Mouse (Mus musculus) heart, embryonic 13.5 days (tissue): ENCODE data around the gene Vwa3a. TPM values are rescaled to one million over a fixed set of nuclear protein-coding genes. Genes with fewer than 3 reads are reported as not detected.

Experiments used
- ATAC-seq: fragments of 200-750 bp; cut with Nextera tagmentation; 2 replicates; pipeline ENCODE4 v1.8.0; 2017; ENCODE audit warnings: moderate TSS enrichment; ENCODE audit not compliant: insufficient number of reproducible peaks, low FRiP score, low TSS enrichment; ENCODE audit errors: extremely low read depth
- H3K27ac ChIP-seq: fragments of 300-500 bp; sonication (generic); replicated peaks from 2 replicates; pipeline ENCODE4 v1.5.1; 2015; ENCODE audit warnings: moderate library complexity, mild to moderate bottlenecking, inconsistent platforms
- H3K27me3 ChIP-seq: fragments of 300-500 bp; sonication (generic); replicated peaks from 2 replicates; pipeline ENCODE4 v1.6.1; 2015; ENCODE audit warnings: mild to moderate bottlenecking, inconsistent platforms
- H3K36me3 ChIP-seq: fragments of 300-500 bp; sonication (generic); 2 replicates; pipeline ENCODE4 v1.6.1; 2015; ENCODE audit warnings: mild to moderate bottlenecking, inconsistent platforms
- H3K4me1 ChIP-seq: fragments of 300-500 bp; sonication (generic); 2 replicates; pipeline ENCODE4 v1.6.1; 2015; ENCODE audit warnings: inconsistent platforms
- H3K4me2 ChIP-seq: fragments of 300-500 bp; sonication (generic); 2 replicates; pipeline ENCODE4 v1.6.1; 2015; ENCODE audit warnings: inconsistent platforms, mild to moderate bottlenecking, moderate library complexity
- H3K4me3 ChIP-seq: fragments of 300-500 bp; sonication (generic); 2 replicates; pipeline ENCODE4 v1.5.1; 2015; ENCODE audit warnings: moderate library complexity, mild to moderate bottlenecking, inconsistent platforms
- H3K9ac ChIP-seq: fragments of 300-500 bp; sonication (generic); 2 replicates; pipeline ENCODE4 v1.6.1; 2015; ENCODE audit warnings: inconsistent platforms, mild to moderate bottlenecking, moderate library complexity
- H3K9me3 ChIP-seq: fragments of 300-500 bp; sonication (generic); 2 replicates; pipeline ENCODE4 v1.6.1; 2016; ENCODE audit warnings: inconsistent platforms
- WGBS: fragments of 180-500 bp; shearing (Covaris S2); methylation state at CpG from one replicate; pipeline ENCODE4 v1.1.7; 2015; ENCODE audit warnings: mixed read lengths; 5-methylcytosine and 5-hydroxymethylcytosine counted together
- polyA plus RNA-seq: library from polyadenylated mRNA; unstranded; fragments of >200 nt; fragmentation: Nextera tagmentation; extraction: Ambion mirVana; gene quantifications from 2 replicates; pipeline ENCODE4 v1.2.1, GENCODE M21; 2015

Gene Vwa3a
- polyA plus RNA-seq, 1 experiment from 2014 or later = 0.56 TPM

- WGBS = 76% methylated on average over 5 of the region's 5 CpGs
- no peaks in the 10 kb centered on the region for H3K36me3 ChIP-seq
- peak overlapping the region; percentile 45 for H3K27ac ChIP-seq
- H3K9ac ChIP-seq = no peak overlapping the region
- H3K4me2 ChIP-seq = no peak overlapping the region
- no peak for ATAC-seq
- H3K4me1 ChIP-seq = peaks cover 18% of the 10 kb centered on the region
- H3K4me3 ChIP-seq = no peak overlapping the region
- no peaks in the 10 kb centered on the region for H3K27me3 ChIP-seq
- H3K9me3 ChIP-seq = no peaks in the 10 kb centered on the region
These were observed 7.7 kb downstream of the Vwa3a start for GRCm38 (mm10) chr7:120746821-120747220.

GRCm38 (mm10) chr7:120748478-120748877 is 9.4 kb downstream of the Vwa3a start:
- H3K9ac ChIP-seq = no peak overlapping the region
- H3K4me3 ChIP-seq = no peak overlapping the region
- H3K27me3 ChIP-seq = no peaks in the 10 kb centered on the region
- H3K36me3 ChIP-seq = no peaks in the 10 kb centered on the region
- peaks cover 20% of the 10 kb centered on the region for H3K4me1 ChIP-seq
- H3K4me2 ChIP-seq = no peak overlapping the region
- no peak for ATAC-seq
- H3K9me3 ChIP-seq = no peaks in the 10 kb centered on the region
- H3K27ac ChIP-seq = no peak overlapping the region

GRCm38 (mm10) chr7:120751330-120751729 is 12.2 kb downstream of the Vwa3a start:
- H3K9me3 ChIP-seq = no peaks in the 10 kb centered on the region
- H3K9ac ChIP-seq = no peak overlapping the region
- no peaks in the 10 kb centered on the region for H3K27me3 ChIP-seq
- H3K27ac ChIP-seq = no peak overlapping the region
- no peak for ATAC-seq
- no peaks in the 10 kb centered on the region for H3K36me3 ChIP-seq
- peaks cover 5% of the 10 kb centered on the region for H3K4me1 ChIP-seq
- no peak overlapping the region for H3K4me2 ChIP-seq
- no peak overlapping the region for H3K4me3 ChIP-seq

DNA sequence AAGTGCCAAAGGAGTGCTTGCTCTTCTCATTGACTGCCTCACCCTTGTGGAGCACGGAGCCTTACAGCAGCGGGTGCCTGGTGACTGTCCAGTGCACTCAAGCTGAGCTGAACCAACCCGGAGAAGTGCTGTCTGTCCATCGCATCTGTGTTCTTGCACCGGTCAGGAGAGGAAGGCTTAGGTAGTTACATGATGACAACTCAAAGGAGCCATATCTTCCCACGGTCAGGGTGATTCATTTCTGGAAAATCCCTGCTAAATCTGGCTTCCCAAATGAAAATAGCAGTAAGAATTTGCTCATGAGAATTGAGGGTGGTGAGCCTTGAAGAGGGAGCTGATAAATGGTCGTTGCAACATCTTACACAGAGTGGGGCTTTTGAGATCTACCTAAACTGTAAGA is 12.8 kb downstream of the Vwa3a start:
- no peak overlapping the region for H3K27ac ChIP-seq
- 49% methylated on average over 7 of the region's 7 CpGs for WGBS
- H3K4me2 ChIP-seq = no peak overlapping the region
- H3K9ac ChIP-seq = no peak overlapping the region
- ATAC-seq = no peak
- no peaks in the 10 kb centered on the region for H3K27me3 ChIP-seq
- peaks cover 3% of the 10 kb centered on the region for H3K4me1 ChIP-seq
- no peaks in the 10 kb centered on the region for H3K36me3 ChIP-seq
- no peaks in the 10 kb centered on the region for H3K9me3 ChIP-seq
- H3K4me3 ChIP-seq = no peak overlapping the region

DNA sequence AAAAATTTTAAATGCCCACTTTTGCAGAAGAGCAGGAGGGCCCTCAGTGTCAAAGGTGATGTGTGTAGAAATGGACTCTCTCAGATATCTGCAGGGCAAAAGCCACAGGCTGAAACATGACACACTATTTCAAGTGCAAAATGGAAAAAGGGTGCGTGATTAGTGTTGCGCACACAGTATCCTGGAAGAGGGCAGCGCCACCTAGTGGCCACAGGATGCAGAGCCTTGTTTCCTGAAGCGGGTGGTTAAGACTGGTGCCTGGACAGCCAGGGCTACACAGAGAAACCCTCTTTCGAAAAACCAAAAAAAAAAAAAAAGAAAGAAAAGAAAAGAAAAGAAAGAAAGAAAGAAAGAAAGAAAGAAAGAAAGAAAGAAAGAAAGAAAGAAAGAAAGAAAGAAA is 15.6 kb downstream of the Vwa3a start:
- Histone ChIP-seq H3K4me2 (no peak overlapping the region), H3K27ac (no peak overlapping the region), H3K9ac (no peak overlapping the region), H3K27me3 (no peaks in the 10 kb centered on the region), H3K4me3 (no peak overlapping the region), H3K9me3 (no peaks in the 10 kb centered on the region), H3K4me1 (peaks cover 3% of the 10 kb centered on the region), H3K36me3 (no peaks in the 10 kb centered on the region)
- ATAC-seq = no peak
- 10% methylated on average over 5 of the region's 5 CpGs for WGBS

- H3K4me1 ChIP-seq = no peaks in the 10 kb centered on the region; the same call in 1 of the 2 replicates
- no peaks in the 10 kb centered on the region for H3K9me3 ChIP-seq
- H3K4me3 ChIP-seq = no peak overlapping the region
- no peaks in the 10 kb centered on the region for H3K36me3 ChIP-seq
- ATAC-seq = no peak
- no peak overlapping the region for H3K4me2 ChIP-seq
- WGBS = 5% methylated on average over 1 of the region's 1 CpGs
- H3K9ac ChIP-seq = no peak overlapping the region
- no peaks in the 10 kb centered on the region for H3K27me3 ChIP-seq
- no peak overlapping the region for H3K27ac ChIP-seq
These were observed 28.3 kb downstream of the Vwa3a start for GRCm38 (mm10) chr7:120767369-120767768.

DNA sequence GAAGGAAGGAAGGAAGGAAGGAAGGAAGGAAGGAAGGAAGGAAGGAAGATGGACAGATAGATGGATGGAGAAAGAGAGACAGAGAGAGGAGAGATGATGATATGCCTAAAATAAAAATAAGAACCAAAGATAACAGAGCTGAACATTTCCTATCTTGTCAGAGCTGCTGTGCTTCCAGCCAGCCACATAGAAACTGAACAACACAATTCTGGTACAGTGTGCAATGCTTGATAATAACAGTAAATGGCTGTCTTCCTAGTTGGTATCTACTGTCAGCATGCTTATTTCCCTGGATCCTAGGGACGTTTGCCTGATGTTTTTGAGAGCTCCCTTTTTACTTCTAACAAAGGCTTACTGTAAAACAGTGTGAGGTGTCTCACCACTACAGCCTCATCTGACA is 32.3 kb downstream of the Vwa3a start:
- H3K27me3 ChIP-seq = no peaks in the 10 kb centered on the region
- no peak for ATAC-seq
- no peak overlapping the region for H3K4me2 ChIP-seq
- no peak overlapping the region for H3K9ac ChIP-seq
- no peak overlapping the region for H3K27ac ChIP-seq
- H3K9me3 ChIP-seq = no peaks in the 10 kb centered on the region
- no peak overlapping the region for H3K4me3 ChIP-seq
- H3K4me1 ChIP-seq = no peaks in the 10 kb centered on the region; the same call in 1 of the 2 replicates
- no peaks in the 10 kb centered on the region for H3K36me3 ChIP-seq
- WGBS = 37% methylated on average over 1 of the region's 1 CpGs

GRCm38 (mm10) chr7:120778012-120778411 is 38.9 kb downstream of the Vwa3a start:
- no peaks in the 10 kb centered on the region for H3K4me1 ChIP-seq
- H3K27me3 ChIP-seq = no peaks in the 10 kb centered on the region
- H3K9me3 ChIP-seq = no peaks in the 10 kb centered on the region
- H3K27ac ChIP-seq = no peak overlapping the region
- H3K4me2 ChIP-seq = no peak overlapping the region
- no peak for ATAC-seq
- WGBS = 37% methylated on average over 2 of the region's 2 CpGs
- H3K9ac ChIP-seq = no peak overlapping the region
- no peak overlapping the region for H3K4me3 ChIP-seq
- no peaks in the 10 kb centered on the region for H3K36me3 ChIP-seq

DNA sequence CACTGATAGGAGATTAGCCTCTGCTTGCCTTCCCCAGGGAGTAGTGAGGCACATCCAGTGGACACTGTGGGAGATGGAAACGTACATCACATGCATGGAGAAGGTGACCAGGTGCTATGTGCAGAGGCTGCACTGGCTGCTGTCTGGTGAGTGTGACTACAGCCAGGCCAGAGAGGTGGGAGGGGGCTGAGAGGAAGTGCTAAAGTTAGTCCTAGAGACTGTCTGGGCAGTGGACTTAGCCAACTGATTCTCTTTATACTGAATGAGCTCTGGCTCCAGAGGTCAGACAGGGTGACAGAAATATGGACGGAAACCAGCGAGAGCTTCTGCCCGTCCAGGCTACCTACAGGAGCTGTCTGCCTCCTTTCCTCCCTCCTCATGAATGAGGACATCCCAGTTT is 56.4 kb downstream of the Vwa3a start:
- 0 out of 2 replicates have a peak, but pooled peaks cover 5% of the 10 kb centered on the region for H3K4me1 ChIP-seq
- H3K4me2 ChIP-seq = no peak overlapping the region
- H3K9me3 ChIP-seq = no peaks in the 10 kb centered on the region
- no peak overlapping the region for H3K27ac ChIP-seq
- 0 out of 2 replicates have a peak, but pooled peaks cover 5% of the 10 kb centered on the region for H3K27me3 ChIP-seq
- 57% methylated on average over 4 of the region's 4 CpGs for WGBS
- H3K9ac ChIP-seq = no peak overlapping the region
- H3K4me3 ChIP-seq = no peak overlapping the region
- H3K36me3 ChIP-seq = no peaks in the 10 kb centered on the region
- no peak for ATAC-seq

GRCm38 (mm10) chr7:120796369-120796768 is 57.3 kb downstream of the Vwa3a start:
- 43% methylated on average over 3 of the region's 3 CpGs for WGBS
- no peak for ATAC-seq
- H3K27me3 ChIP-seq = 0 out of 2 replicates have a peak, but pooled peaks cover 5% of the 10 kb centered on the region
- H3K9me3 ChIP-seq = no peaks in the 10 kb centered on the region
- no peak overlapping the region for H3K9ac ChIP-seq
- H3K4me3 ChIP-seq = no peak overlapping the region
- 0 out of 2 replicates have a peak, but pooled peaks cover 5% of the 10 kb centered on the region for H3K4me1 ChIP-seq
- H3K4me2 ChIP-seq = no peak overlapping the region
- H3K36me3 ChIP-seq = no peaks in the 10 kb centered on the region
- no peak overlapping the region for H3K27ac ChIP-seq

DNA sequence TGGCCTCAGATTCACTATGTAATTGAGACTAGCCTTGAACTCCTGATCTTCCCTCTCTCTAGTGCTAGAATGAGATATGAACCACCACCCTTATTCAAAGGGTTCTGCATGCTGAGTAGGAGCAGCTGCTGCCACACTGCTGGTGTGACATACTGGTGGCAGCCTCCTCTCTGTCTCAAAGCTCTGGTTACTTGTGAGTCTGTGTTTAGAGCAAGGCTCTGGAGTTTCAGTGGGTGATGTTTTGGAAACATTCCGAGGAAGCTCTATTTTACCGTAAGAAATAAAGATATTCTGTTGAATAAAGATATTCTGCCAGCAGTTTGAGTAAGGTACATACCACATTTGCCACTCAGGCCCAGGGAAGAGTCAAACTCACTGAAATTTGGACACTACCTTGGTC is 64.2 kb downstream of the Vwa3a start:
- no peaks in the 10 kb centered on the region for H3K9me3 ChIP-seq
- H3K4me2 ChIP-seq = no peak overlapping the region
- no peak overlapping the region for H3K9ac ChIP-seq
- H3K27me3 ChIP-seq = peaks cover 9% of the 10 kb centered on the region
- 70% methylated on average over 2 of the region's 2 CpGs for WGBS
- no peaks in the 10 kb centered on the region for H3K4me1 ChIP-seq
- no peak overlapping the region for H3K27ac ChIP-seq
- H3K4me3 ChIP-seq = no peak overlapping the region
- ATAC-seq = no peak
- H3K36me3 ChIP-seq = no peaks in the 10 kb centered on the region

DNA sequence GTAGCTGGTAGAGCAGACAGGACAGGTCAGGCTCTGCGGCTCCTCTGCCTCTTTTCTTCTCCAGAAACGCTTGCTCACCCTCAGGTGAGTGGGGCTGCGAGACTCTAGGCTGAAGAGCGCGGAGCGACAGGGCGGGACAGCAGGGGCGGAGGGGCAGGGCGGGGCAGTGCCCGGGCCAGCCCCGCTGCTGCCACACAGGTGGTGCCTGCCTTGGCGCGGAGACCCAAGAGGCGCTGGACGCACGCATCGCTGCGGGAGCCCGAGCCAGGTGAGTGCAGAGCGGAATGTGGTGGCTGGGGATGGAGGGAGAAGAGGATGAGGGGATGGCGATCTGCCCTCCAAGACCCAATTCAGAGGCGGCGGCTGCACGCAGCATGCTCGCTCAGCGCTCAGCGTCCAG is 70.6 kb downstream of the Vwa3a start:
- Histone ChIP-seq H3K27me3 (peaks cover 34% of the 10 kb centered on the region), H3K4me2 (peak overlapping the region; percentile 65), H3K4me3 (peak overlapping the region; percentile 41), H3K36me3 (no peaks in the 10 kb centered on the region), H3K9ac (peak overlapping the region; percentile 64), H3K9me3 (no peaks in the 10 kb centered on the region), H3K4me1 (peaks cover 4% of the 10 kb centered on the region; the same call in 1 of the 2 replicates), H3K27ac (no peak overlapping the region)
- WGBS = 7% methylated on average over 27 of the region's 27 CpGs
- no peak for ATAC-seq
